Mouse (Mus musculus): ENCODE measurements around the gene Ift81.

Gene Ift81

GRCm38 (mm10) chr5:122547810-122548209 is 66.5 kb downstream of the Ift81 start:
- in situ Hi-C loops (cut with MboI, MseI): no loop called here

GRCm38 (mm10) chr5:122547251-122547714 is 67.0 kb downstream of the Ift81 start:
- in situ Hi-C loops (cut with MboI, MseI): no loop called here

- in situ Hi-C loops (cut with MboI, MseI): no loop called here
These were observed 70.9 kb downstream of the Ift81 start for GRCm38 (mm10) chr5:122543392-122543791.

- in situ Hi-C loops (cut with MboI, MseI): no loop called here
These were observed 72.4 kb downstream of the Ift81 start for GRCm38 (mm10) chr5:122541871-122542270.

GRCm38 (mm10) chr5:122538077-122538476 is 76.2 kb downstream of the Ift81 start:
- in situ Hi-C loops (cut with MboI, MseI): no loop called here

- in situ Hi-C loops (cut with MboI, MseI): no loop called here
These were observed 76.7 kb downstream of the Ift81 start for GRCm38 (mm10) chr5:122537654-122538053.

- in situ Hi-C loops (cut with MboI, MseI): no loop called here
These were observed 80.4 kb downstream of the Ift81 start for GRCm38 (mm10) chr5:122533884-122534283.

- in situ Hi-C loops (cut with MboI, MseI): no loop called here
These were observed 84.3 kb downstream of the Ift81 start for GRCm38 (mm10) chr5:122529913-122530604.

GRCm38 (mm10) chr5:122529316-122529715 is 85.0 kb downstream of the Ift81 start:
- in situ Hi-C loops (cut with MboI, MseI): no loop called here

GRCm38 (mm10) chr5:122528591-122528990 is 85.7 kb downstream of the Ift81 start:
- in situ Hi-C loops (cut with MboI, MseI): no loop called here

- in situ Hi-C loops (cut with MboI, MseI): no loop called here
These were observed 86.6 kb downstream of the Ift81 start for GRCm38 (mm10) chr5:122527761-122528160.

- in situ Hi-C loops (cut with MboI, MseI): no loop called here
These were observed 87.2 kb downstream of the Ift81 start for GRCm38 (mm10) chr5:122526878-122527730.

GRCm38 (mm10) chr5:122526405-122526804 is 87.9 kb downstream of the Ift81 start:
- in situ Hi-C loops (cut with MboI, MseI): no loop called here

- in situ Hi-C loops (cut with MboI, MseI): no loop called here
These were observed 88.9 kb downstream of the Ift81 start for GRCm38 (mm10) chr5:122525238-122525931.

- in situ Hi-C loops (cut with MboI, MseI): no loop called here
These were observed 89.5 kb downstream of the Ift81 start for GRCm38 (mm10) chr5:122524854-122525237.

- in situ Hi-C loops (cut with MboI, MseI): no loop called here
These were observed 90.1 kb downstream of the Ift81 start for GRCm38 (mm10) chr5:122524244-122524643.

- in situ Hi-C loops (cut with MboI, MseI): no loop called here
These were observed 93.2 kb downstream of the Ift81 start for GRCm38 (mm10) chr5:122521130-122521473.

GRCm38 (mm10) chr5:122520254-122521129 is 93.8 kb downstream of the Ift81 start:
- in situ Hi-C loops (cut with MboI, MseI): no loop called here

- in situ Hi-C loops (cut with MboI, MseI): no loop called here
These were observed 95.2 kb downstream of the Ift81 start for GRCm38 (mm10) chr5:122519043-122519660.

- in situ Hi-C loops (cut with MboI, MseI): no loop called here
These were observed 96.1 kb downstream of the Ift81 start for GRCm38 (mm10) chr5:122518247-122518646.

GRCm38 (mm10) chr5:122516901-122517300 is 97.4 kb downstream of the Ift81 start:
- in situ Hi-C loops (cut with MboI, MseI): no loop called here
